Mouse (Mus musculus): ENCODE data around the gene R3hdml.

- TF ChIP-seq MAFK (IDR thresholded peaks at IDR 0.05; ENCODE audit: insufficient replicate concordance, low read length) (no peak), MEF2A (IDR thresholded peaks at IDR 0.05; ENCODE audit: borderline replicate concordance, low read depth, low read length) (no peak), CTCF (conservative IDR thresholded peaks at IDR 0.05 in 1 of 2, IDR thresholded peaks at IDR 0.05 in 1 of 2; ENCODE audit: low read depth in 2 of 2, low read length in 2 of 2) (no peak)
Measured at GRCm38 (mm10) chr2:163540231-163541117, 48.4 kb downstream of the R3hdml start.
